Mouse (Mus musculus) megakaryocyte, embryonic 14.5 days (primary cell): ENCODE results near the gene Eri3.

Experiments
- FLI1 ChIP-seq: IDR thresholded peaks from 2 replicates; pipeline ENCODE4 v1.6.1; 2012; ENCODE audit warnings: low read length, inconsistent platforms, mixed read lengths
- GATA1 ChIP-seq: IDR thresholded peaks from 3 replicates; pipeline ENCODE4 v1.6.1; 2012; ENCODE audit warnings: mixed read lengths, low read length, inconsistent platforms, borderline replicate concordance

- TF ChIP-seq GATA1 (no peak), FLI1 (no peak)
Observed at GRCm38 (mm10) chr4:117568846-117569245, 18.7 kb downstream of the Eri3 start.
